Mouse (Mus musculus) frontal cortex, postnatal 25 days (tissue): ENCODE measurements at regions not wholly inside any gene's neighbourhood (a gene's known extent, or its start where the extent isn't known, plus 50 kb on each side); places are given as distances from the start of the nearest gene placed in this dataset.

Experiments used
- DNase-seq, 2 experiments: peaks; one replicate each; pipeline ENCODE4 v3.0.0; 2022; ENCODE audit warnings: low spot score in 2 of 2

DNA sequence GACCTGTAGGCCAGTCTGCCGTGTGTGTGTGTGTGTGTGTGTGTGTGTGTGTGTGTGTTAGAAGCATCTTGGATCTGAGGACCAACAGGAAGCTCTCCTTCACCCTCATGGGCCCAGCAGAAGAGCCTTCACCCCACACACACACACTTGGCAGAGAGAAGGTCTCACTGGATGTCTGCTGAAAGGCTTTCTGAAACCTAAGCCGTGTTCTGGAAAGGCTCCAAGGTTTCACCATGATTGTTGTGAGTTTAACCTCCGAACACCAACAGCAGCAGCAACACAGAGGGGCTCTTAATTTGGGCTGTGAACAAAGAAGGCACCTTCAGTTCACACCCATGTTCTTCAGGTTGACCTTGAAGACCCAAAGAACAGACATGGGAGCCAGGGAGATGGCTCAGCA, 124.9 kb upstream of the Dynlrb2 start:
- DNase-seq: no peak

DNA sequence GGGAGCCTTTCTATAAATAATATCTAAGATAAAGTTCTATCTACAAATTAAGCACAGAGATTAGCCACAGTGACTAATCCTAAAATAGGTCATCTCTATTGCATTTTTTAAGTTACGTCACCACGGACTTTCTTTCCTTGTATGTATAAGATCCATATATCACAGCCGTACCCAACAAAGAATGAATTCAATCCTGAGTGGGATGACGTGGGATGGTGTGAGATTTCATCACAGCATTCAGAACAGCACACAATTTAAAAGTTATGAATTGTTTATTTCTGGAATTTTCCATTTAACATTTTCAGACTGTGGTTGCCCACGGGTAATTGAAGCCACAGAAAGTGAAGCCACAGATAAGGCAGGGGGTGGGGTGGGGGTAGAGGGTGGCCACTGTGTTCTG, 129.0 kb upstream of the Dynlrb2 start:
- no peak for DNase-seq

DNA sequence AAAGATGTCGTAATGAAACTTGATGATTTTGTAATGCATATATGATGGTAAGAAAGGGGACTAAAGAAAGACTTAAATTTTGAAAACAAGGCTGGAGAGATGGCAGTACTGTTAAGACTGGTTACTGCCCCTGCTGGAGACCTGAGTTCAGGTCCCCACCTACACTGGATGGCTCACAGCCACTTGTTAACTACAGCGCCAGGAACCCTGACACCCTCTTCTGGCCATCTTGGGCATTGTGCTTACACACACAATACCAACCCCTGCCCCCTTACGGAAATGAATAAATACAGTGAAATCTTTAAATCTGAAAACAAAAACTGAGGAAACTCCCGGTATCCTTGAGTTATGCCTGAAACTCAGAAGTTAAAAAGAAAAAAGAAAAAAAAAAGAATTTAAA, 131.7 kb upstream of the Dynlrb2 start:
- no peak for DNase-seq

DNA sequence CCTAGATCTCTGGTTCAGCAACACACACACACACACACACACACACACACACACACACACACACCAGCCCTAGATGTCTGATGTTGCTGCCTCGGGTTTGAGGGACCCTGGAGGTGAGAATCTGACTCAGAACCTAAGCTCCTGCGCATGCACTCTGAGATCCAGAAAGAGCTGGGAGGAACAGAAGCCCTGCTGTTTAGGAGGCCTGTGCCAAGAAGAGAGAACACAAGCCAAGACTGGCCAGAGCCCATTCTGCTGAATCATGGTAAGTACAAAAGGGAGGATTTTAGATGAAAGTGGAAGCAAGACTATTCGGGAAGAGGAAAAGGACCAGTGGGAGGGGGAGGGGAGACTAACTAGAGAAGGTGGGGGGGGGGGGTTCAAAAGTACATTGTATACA, 132.2 kb upstream of the Dynlrb2 start:
- peak in 1 of 2 experiments; percentile 13 for DNase-seq

DNA sequence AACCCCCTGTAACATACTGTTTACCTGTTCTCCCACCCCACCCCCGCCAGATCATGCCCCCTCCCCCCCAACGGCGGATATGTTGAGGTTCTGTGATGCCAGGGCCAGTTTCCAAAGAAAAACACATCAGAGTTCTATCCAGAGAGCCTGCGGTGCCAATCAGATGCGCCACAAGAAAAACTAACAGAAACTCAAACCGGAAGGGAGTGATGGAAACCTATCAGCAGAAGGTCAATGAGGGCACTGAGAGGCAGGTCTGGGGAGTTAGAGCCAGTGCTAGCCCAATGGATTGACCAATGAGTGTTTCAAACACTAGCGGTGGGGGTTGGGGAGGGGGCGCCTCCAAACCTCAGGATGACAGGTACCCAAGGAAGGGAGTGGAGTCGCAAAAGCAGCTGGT, 132.7 kb upstream of the Dynlrb2 start:
- no peak for DNase-seq

DNA sequence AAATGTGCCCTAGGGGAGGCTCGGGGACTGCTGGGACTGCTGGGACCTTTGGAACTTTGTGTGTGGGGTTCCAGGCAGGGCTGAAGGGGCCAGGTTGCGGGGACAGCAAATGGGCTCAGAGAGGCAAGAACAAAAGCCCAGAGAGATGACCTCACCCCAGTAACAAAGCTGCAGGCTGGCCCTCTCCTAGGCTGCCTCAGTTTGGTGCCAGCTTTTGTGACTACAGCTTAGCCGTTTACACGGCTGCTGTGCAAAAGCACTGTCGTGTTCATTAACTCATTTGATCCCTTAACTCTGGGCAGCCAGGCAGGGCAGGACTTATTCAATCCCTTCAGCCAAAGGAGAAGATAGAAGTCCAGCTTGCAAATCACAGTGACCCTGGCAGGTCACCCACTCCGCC, 137.3 kb upstream of the Dynlrb2 start:
- no peak for DNase-seq

DNA sequence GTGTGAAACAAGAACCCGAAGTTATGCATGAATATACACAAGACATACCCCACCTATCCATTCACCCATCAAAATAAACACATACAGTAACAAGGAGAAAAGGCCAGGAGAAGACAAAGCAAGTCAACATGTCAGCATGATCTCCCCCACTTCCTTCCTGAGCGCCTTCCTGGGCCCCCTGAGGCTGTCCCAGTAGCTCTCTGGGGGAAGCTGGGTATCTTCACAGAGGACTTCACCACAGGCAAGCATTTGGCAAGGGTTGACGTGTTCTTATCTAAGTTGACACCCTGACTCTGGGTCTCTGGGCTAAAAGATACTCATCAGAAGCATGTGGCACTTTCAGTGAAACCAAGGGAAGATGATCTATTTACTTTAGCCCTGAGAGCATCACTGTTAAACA, 138.1 kb upstream of the Dynlrb2 start:
- DNase-seq: no peak

DNA sequence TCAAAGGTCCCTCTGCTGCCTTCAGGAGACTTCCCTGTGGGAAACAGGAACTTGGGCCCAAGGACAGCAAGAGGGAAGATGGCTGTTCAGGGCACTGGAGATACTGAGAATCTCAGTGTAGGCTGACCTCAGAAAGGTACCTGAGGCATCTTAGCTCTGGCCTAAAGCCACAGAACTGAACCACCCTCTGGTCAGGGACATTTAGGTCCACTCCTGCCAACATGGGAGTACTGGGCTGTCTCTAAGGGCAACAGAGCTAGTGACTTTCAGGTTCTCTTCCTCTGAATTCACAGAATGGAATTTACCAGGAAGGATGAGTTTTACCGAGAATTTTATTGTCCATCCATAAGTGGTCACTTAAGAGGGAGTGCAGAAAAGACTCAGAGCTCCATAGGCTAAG, 140.0 kb upstream of the Dynlrb2 start:
- no peak for DNase-seq

DNA sequence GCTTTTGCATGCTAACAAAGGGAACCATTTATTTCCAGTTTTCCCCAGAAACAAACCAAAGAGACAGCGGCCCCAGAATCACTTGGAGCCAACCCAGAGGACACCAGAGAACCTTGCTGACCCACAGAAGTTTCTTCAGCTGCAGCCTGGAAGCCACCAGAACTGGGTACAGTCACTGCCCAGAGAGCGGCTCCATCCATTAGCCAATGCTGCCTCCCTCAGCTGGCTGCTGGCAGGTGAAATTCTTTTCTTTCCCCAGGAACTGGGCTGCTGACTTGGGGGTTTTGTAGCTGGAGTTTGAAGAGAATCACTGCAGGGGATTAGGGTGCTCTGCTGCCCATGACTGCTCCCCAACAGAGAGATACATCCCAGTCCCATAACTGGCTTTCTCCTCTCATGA, 140.6 kb upstream of the Dynlrb2 start:
- peak in 1 of 2 experiments; percentile 7 for DNase-seq

DNA sequence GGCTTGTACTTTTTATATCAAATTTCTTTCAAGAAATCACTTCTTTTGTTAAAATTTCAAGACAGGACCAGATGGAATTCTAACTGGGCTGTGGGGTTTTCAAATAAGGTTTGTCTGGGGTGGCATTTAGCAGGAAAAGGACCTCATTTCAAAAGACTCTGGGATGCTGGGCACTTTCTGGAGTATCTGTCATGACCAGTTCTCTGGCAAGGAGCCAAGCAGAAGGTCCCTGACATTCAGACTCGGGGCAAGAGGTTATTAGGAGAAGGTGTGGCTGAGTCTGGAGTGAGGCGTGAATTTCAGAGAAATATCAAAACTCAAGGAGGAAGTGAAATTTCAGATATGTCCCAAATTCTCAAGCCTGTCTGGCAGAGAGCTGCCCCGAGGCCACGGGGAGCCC, 142.4 kb upstream of the Dynlrb2 start:
- no peak for DNase-seq

DNA sequence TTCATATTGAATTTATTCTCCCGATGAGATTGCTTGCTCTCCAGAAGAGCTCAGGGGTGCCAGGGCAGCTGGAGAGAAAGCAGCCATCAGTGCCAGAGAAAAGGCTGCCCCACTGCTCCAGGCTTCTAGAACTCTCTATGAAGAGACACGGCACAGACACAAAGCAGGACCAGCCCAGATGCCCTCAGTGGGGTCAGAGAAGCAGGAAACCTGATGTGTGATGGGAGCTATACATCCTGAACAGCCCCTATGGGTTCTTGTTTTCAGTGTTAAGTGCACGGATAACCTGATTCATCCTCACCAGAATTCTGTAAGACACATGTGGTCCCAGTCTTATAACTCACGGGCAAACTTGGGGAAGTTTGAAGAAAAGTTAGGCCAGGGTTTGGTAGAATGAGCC, 145.0 kb upstream of the Dynlrb2 start:
- no peak for DNase-seq

DNA sequence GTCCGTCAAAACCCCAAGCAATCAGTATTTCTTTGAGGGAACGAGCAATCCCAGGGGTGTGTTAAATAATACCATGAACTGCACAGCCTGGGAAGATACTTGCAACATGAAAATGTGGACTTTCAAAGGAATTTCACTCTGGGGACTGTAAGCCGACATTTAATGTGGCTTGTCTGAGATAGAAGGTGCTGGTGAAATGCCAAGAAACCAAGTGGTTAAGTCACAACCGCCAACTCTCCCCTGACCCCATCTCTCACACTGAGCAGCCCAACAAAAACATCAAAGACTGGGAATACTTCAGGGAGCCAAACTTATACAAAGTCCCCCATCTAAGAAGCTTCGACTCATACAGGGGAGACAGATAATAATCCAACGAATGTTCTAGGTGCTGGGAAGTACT, 150.0 kb upstream of the Dynlrb2 start:
- DNase-seq: no peak

DNA sequence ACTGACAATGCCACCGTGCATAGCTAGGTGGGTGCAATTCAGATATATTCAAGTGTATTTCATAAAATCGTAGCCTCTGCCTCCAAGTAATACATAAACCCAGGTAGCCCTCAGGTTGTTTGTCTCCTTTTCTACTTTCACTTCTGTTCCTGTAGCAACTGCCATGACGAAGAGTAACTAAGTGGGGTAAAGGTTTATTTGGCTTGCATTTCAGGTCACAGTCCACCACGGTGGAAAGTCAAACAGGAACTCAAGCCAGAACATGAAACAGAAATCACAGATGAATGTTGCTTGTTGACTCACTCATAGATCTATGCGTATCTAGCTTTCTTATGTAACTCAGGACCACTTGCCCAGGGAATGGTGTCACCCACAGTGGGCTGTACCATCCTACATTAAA, 150.9 kb upstream of the Dynlrb2 start:
- DNase-seq: no peak

DNA sequence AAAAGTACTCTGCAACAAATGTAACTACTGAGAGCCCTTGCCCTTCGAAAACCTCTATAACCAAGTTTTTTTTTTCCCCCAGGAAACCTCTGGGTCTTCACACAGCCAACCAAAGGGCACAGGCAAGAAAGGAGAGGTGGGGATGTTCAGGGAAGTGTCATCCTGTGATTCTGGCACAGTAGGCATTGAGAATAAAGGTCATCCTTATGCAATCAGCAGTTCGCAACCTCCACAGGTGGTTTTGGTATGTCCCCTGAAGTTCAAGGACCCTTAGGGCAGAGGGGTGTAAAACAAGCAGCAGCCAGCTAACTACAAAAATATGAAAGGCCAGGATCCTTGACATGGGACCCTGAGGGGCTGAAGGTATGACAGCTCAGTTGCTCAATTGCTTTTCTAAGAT, 152.1 kb upstream of the Dynlrb2 start:
- no peak for DNase-seq

DNA sequence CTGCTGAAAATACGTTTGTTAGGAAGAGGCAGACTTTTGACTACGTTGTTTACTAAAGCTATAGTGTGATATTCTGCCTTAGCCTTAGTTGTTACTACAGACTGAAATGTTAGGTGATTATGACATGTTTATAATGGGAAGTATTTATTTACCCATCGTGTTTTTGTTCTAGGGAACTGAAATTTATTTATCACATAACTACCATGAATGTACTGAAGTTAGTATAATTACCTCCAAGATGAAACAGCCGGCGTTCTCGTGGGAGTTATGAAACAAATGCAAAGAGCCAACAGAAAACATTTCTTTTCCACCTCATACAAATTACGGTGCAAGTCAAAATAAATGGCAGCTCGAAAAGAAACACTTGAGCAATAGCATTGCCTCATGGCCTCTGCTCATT, 155.8 kb upstream of the Dynlrb2 start:
- no peak for DNase-seq

DNA sequence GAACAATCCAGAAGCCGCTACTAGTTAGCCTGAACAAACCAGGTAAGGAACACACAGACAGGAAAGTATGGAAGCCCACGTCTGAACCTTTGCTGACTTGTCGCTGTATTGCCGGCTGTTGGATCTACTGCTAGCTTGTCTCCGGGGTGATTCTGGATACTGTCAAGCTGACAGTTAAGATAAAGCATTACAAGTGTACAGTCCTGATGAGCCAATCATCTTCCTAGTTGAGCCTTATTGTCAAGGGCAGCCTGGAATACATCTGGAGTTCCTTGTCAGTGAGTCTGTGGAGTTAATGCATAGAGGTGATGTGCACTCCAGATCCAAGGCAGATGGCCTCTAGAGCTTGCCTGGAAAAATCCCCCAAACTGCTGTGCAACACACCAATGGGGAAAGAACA, 157.8 kb upstream of the Dynlrb2 start:
- no peak for DNase-seq

DNA sequence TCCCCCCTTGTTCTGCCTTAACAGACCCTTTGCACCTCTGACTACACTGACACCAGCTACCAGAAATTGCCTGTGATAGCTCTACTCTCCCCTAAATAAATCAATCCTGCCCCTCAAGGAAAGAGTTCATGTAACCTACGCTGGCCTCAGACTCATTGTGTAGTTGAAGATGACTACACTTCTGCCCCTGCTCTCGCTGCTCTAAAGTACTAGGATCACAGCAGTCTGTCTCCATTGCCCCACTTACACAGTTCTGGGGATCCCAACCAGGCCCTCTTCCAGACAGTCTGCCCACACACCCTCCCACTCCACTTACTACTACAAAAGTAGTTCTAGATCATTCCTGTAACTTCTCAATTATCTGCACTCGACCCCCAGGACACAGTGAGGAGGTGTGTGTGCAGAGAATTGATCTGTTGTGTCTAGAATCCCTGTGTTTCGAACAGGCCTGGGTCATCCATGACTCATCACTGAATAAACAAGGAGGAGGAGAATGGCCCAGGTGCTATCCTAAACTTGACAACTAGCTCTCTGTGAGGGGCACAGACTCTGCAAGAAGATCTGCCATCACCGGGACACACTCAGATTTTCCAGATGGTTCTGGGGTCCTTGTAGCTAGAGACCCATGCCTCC, 160.1 kb upstream of the Dynlrb2 start:
- DNase-seq: no peak

DNA sequence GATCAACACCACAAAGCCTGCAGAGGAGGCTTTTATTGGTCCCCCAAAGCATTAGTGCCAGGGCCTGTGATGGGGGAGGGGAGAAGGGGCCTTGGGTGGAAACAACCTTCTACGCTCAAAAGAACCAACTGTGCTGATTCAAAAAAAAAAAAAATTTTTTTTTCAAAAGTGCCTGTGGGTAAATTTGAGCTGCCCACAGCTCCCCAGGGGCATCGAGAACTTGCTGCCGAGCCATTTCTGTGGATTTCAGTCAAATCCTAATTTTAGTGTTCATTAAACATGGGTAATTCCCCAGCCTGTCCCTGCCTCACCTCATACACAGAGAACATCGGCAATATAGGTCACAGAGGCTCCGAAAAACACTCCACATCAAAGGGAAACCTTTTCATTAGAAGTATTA, 161.2 kb upstream of the Dynlrb2 start:
- DNase-seq: no peak

DNA sequence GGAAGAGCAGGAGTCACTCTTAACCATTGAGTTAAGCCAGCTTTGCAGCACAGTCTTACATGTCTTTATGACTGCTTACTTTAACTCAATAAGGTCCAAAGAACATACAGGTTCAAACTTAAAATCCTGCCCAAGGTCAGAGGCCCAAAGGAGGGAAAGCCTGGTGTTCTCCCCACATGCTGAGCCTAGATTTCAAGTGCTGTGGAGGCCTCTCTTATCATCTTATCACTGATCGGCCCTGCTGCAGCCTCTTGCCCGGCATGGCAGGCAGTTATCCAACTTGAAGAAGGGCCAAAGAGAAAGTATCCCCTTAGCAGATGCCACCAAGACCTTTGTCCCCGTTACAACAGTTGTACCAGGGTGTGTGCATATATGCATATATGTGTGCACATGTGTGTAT, 170.0 kb upstream of the Dynlrb2 start:
- DNase-seq: no peak

DNA sequence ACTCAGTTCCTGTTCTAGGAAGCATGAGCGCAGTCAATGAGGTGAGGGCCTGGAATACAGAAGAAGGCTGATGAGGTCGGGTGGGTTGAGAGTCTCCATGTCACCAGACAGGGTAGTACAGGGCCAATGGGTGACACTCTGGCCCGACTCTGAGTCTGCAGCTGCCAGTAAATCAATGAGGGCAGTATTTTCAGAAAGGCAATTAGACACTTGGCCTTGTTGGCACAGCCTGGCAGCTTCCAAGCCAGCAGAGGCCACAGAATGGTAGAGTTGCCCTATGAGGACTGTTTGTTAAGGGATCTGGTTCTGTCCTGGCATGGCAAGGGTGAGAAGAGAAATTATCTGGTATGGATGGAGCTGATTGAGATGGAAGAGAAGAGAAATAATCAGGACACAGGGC, 170.7 kb upstream of the Dynlrb2 start:
- no peak for DNase-seq

DNA sequence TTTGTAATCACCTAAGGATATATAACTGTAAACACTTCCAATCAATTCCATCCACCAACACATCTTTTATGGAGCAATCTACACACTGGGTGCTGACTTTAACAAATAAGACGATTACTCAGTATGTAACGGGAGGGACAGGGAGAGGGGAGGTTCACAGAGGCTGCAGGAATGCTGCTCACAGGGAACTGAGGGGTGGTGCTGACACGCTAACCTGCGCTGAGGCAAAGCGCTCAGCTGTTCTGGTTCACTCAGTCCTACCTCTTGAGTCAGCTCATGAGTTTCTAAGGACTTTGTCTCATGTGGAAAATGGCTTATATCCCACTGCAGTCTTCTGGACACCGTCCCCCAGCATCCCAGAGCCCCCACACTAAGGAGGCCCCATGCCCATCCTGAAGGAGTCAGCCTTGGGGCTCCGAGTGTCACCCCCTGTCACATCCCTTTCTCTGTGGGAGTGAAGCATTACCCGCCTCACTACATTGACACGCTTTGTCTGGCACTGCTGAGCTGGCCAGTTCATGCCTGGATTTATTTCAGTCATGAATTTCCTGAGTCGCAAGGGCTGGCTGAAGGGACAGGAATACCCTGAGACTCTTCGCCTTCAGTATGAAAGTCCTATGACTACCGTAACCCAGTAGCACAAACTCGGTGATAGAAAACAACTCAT, 184.6 kb upstream of the Dynlrb2 start:
- DNase-seq: no peak

DNA sequence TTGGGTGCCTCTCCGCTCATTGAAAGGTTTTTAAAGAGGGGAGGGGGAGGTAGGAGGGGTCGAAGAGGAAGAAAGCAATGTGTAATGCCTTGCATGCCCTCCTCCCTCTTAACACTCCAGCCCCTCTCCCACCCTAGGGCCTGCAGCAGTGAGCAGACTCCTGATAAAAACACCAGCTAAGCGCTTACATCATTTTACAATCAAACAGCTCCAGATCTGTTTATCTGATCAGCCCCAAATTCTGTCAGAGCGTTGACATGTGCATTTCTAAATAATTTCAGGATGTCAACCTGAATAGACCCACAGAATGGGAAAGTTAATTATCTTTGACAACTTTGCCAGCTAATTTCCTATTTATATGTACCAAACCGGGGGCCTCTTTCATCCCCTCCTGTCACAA, 189.4 kb upstream of the Dynlrb2 start:
- DNase-seq: no peak

DNA sequence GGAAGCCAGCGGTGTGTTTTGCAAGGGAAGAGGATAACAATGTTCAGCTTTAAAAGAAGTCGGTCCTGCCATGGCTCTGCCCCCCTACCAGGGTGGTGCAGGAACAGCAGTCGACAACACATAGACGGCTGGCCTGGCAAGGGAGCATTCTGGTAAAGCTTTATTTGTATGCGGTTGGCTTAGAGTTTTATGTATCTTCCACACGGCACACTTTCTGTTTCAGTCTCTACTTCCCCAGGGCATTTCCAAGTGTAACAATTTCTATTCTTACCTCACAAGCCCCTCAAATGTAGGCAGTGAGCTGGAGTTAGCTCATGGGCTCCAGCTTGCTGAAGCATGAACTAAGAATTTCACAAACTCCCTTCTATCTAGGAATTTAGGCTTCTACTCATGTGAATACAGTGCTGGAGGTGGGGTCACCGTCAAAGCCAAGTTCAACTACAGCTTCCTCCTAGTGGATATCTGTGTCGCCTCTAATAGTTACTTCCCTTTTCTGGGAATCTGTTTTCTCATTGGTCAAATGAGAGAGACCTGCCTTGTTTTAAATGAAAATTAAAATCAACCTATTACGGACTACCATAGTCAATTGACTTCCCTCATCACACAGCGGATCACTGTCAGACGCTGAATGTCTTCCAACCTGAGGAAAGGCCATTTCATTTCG, 190.2 kb upstream of the Dynlrb2 start:
- no peak for DNase-seq

DNA sequence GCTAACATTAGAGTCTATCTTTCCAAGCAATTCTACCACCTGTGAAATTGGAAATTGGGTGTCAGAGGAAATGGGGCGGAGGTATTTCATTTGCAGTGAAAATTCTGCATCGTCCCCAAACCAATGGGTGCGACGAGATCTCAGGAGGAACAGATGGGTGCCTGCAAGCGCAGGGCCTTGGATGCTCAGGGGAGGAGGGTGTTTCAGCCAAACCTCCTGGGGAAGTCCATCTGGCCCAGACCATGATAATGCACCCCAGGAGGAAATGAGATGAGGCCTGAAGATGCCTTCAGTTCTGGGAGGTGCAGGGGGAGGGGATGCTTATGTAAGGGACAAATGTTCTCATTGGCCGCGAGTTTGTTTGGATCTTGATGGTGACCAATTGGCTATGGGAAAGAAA, 205.9 kb upstream of the Dynlrb2 start:
- no peak for DNase-seq
